In genomic region chr17:86272961-86273360, GRCm38 (mm10) we compare ENCODE assay signal across 19 mouse cellular contexts.
DNase-seq lines count a peak whose midpoint lies in the region; ATAC-seq and TF ChIP-seq lines count a peak whose summit lies in the region.
"Had no signal": no experiment of that assay in that cellular context is flagged by ENCODE, and none has a peak within 500 bp of the region (broad histone marks: within the 10 kb centered on the region; RNA-seq: fewer than 3 reads in every experiment).

No protein-coding gene starts in this region.

- WGBS in forebrain, embryonic 10.5 days: 71% methylated on average over 6 of the region's 6 CpGs
- 58% methylated on average over 6 of the region's 6 CpGs for WGBS in forebrain, embryonic 13.5 days
- WGBS in heart, embryonic 11.5 days (ENCODE audit: insufficient replicate concordance): 38% methylated on average over 6 of the region's 6 CpGs

- no peaks in the 10 kb centered on the region for H3K27me3 ChIP-seq in forebrain, embryonic 10.5 days (ENCODE audit: poor library complexity, severe bottlenecking)
- H3K27me3 ChIP-seq in forebrain, embryonic 13.5 days: no peaks in the 10 kb centered on the region
- no peaks in the 10 kb centered on the region for H3K27me3 ChIP-seq in heart, embryonic 11.5 days (ENCODE audit: control insufficient read depth, insufficient read depth, low read length)
- no peaks in the 10 kb centered on the region for H3K27me3 ChIP-seq in MEL (ENCODE audit: control insufficient read depth in 1 of 2, insufficient read depth in 2 of 2, low read length in 2 of 2)
- H3K27me3 ChIP-seq: CH12.LX; heart, embryonic 15.5 days; hindbrain, embryonic 13.5 days; intestine, embryonic 15.5 days; kidney, embryonic 15.5 days had no signal

- peak in 1 of 2 experiments; percentile 23; a peak in 1 of 4 replicates for TF ChIP-seq EP300 in MEL (IDR thresholded peaks at IDR 0.05; ENCODE audit: low read depth in 1 of 2, low read length in 2 of 2)

- TF ChIP-seq CTCF in MEL (IDR thresholded peaks at IDR 0.05 in 2 of 3, conservative IDR thresholded peaks at IDR 0.05 in 1 of 3; ENCODE audit: control insufficient read depth in 1 of 3, insufficient read depth in 1 of 3, low read depth in 2 of 3, low read length in 3 of 3, poor library complexity in 1 of 3, severe bottlenecking in 1 of 3): no peak
- no peak for TF ChIP-seq CTCF in brain, embryonic 14.5 days (IDR thresholded peaks at IDR 0.05; ENCODE audit: borderline replicate concordance, extremely low read depth, insufficient read depth, insufficient read length)

- H3K4me3 ChIP-seq in forebrain, embryonic 10.5 days: no peak overlapping the region
- H3K4me3 ChIP-seq in forebrain, embryonic 13.5 days: no peak overlapping the region
- H3K4me3 ChIP-seq in heart, embryonic 11.5 days (ENCODE audit: low read depth, low read length): no peak overlapping the region
- H3K4me3 ChIP-seq in MEL (ENCODE audit: control insufficient read depth in 1 of 2, insufficient read depth in 1 of 2, low read depth in 2 of 2, low read length in 2 of 2): no peak overlapping the region
- H3K4me3 ChIP-seq: embryonic facial prominence, embryonic 10.5 days; heart, embryonic 15.5 days; hindbrain, embryonic 13.5 days; intestine, embryonic 15.5 days; kidney, embryonic 15.5 days had no signal

- H3K9ac ChIP-seq in forebrain, embryonic 13.5 days: no peak overlapping the region
- no peak overlapping the region for H3K9ac ChIP-seq in heart, embryonic 11.5 days (ENCODE audit: low read depth, low read length)
- H3K9ac ChIP-seq in MEL (ENCODE audit: control insufficient read depth, low read depth, low read length, poor library complexity, severe bottlenecking): no peak overlapping the region
- H3K9ac ChIP-seq: heart, embryonic 15.5 days; hindbrain, embryonic 13.5 days; intestine, embryonic 15.5 days; kidney, embryonic 15.5 days had no signal

- no peaks in the 10 kb centered on the region for H3K9me3 ChIP-seq in forebrain, embryonic 10.5 days
- H3K9me3 ChIP-seq in forebrain, embryonic 13.5 days (replicated peaks): no peaks in the 10 kb centered on the region
- H3K9me3 ChIP-seq in heart, embryonic 11.5 days (replicated peaks; ENCODE audit: control insufficient read depth, low read length): no peaks in the 10 kb centered on the region
- no peaks in the 10 kb centered on the region for H3K9me3 ChIP-seq in MEL (replicated peaks; ENCODE audit: insufficient read depth, low read length)
- H3K9me3 ChIP-seq: embryonic facial prominence, embryonic 10.5 days; heart, embryonic 15.5 days; hindbrain, embryonic 13.5 days; intestine, embryonic 15.5 days; kidney, embryonic 15.5 days had no signal

- no peaks in the 10 kb centered on the region for H3K79me2 ChIP-seq in MEL (ENCODE audit: control insufficient read depth, insufficient read depth, low read length, poor library complexity)

- H3K4me1 ChIP-seq in forebrain, embryonic 10.5 days: peaks cover 41% of the 10 kb centered on the region
- peaks cover 23% of the 10 kb centered on the region for H3K4me1 ChIP-seq in forebrain, embryonic 13.5 days
- H3K4me1 ChIP-seq in heart, embryonic 11.5 days (ENCODE audit: control insufficient read depth, insufficient read depth, low read length): peaks cover 35% of the 10 kb centered on the region
- peaks cover 5 to 10% of the 10 kb centered on the region in 2 experiments for H3K4me1 ChIP-seq in MEL (ENCODE audit: control insufficient read depth in 1 of 2, insufficient read depth in 2 of 2, low read length in 2 of 2)

- no peaks in the 10 kb centered on the region for H3K36me3 ChIP-seq in forebrain, embryonic 10.5 days (replicated peaks)
- no peaks in the 10 kb centered on the region for H3K36me3 ChIP-seq in forebrain, embryonic 13.5 days (ENCODE audit: poor library complexity, severe bottlenecking)
- H3K36me3 ChIP-seq in heart, embryonic 11.5 days (ENCODE audit: control insufficient read depth, insufficient read depth, low read length): no peaks in the 10 kb centered on the region
- peaks cover 0 to 9% of the 10 kb centered on the region in 2 experiments; a peak in 2 of 4 replicates for H3K36me3 ChIP-seq in MEL (ENCODE audit: control insufficient read depth in 1 of 2, insufficient read depth in 2 of 2, low read length in 2 of 2)
- H3K36me3 ChIP-seq: embryonic facial prominence, embryonic 10.5 days; heart, embryonic 15.5 days; hindbrain, embryonic 13.5 days; intestine, embryonic 15.5 days; kidney, embryonic 15.5 days had no signal

- no peak; the same call in 1 of the 2 replicates for ATAC-seq in forebrain, embryonic 13.5 days
- no peak for ATAC-seq in heart, embryonic 11.5 days (replicated peaks; ENCODE audit: insufficient number of reproducible peaks, low FRiP score, low TSS enrichment)
- ATAC-seq: intestine, embryonic 15.5 days had no signal

- H3K4me2 ChIP-seq in forebrain, embryonic 13.5 days: no peak overlapping the region
- no peak overlapping the region for H3K4me2 ChIP-seq in heart, embryonic 11.5 days
- H3K4me2 ChIP-seq: heart, embryonic 15.5 days; hindbrain, embryonic 13.5 days; intestine, embryonic 15.5 days; kidney, embryonic 15.5 days had no signal

- DNase-seq in forebrain, embryonic 10.5 days (ENCODE audit: extremely low spot score, low spot score): no peak
- no peak for DNase-seq in heart, adult 8-10 months (ENCODE audit: low spot score)
- DNase-seq in MEL (ENCODE audit: low read depth, low spot score): peak; percentile 21
- peak; percentile 64 for DNase-seq in brain, embryonic 14.5 days (ENCODE audit: low read depth)
- no peak for DNase-seq in spleen, postnatal 4 days (ENCODE audit: low spot score in 2 of 2)
- DNase-seq in urinary bladder, postnatal 4 days (ENCODE audit: low spot score in 2 of 2): no peak
- DNase-seq: adrenal gland, postnatal 10 days; cerebellum, adult 9-10 months; gastrocnemius, postnatal 14 days; heart, postnatal 14 days; kidney, adult 18-20 months had no signal

- TF ChIP-seq POLR2A in MEL (IDR thresholded peaks at IDR 0.05; ENCODE audit: control insufficient read depth in 1 of 2, insufficient read depth in 1 of 2, low read depth in 1 of 2, low read length in 2 of 2, poor library complexity in 1 of 2): no peak
- TF ChIP-seq POLR2A in brain, embryonic 14.5 days (IDR thresholded peaks at IDR 0.05; ENCODE audit: borderline replicate concordance, extremely low read depth, insufficient read depth, insufficient read length, poor library complexity, severe bottlenecking): no peak

- no peak for TF ChIP-seq RAD21 in MEL (IDR thresholded peaks at IDR 0.05; ENCODE audit: low read depth, low read length)

- H3K27ac ChIP-seq in forebrain, embryonic 10.5 days: 0 out of 2 replicates have a peak overlapping the region, but pooled peaks have one; percentile 25
- H3K27ac ChIP-seq in forebrain, embryonic 13.5 days: no peak overlapping the region
- H3K27ac ChIP-seq in heart, embryonic 11.5 days (ENCODE audit: low read depth, low read length): peak overlapping the region; percentile 32
- no peak overlapping the region for H3K27ac ChIP-seq in MEL (ENCODE audit: control insufficient read depth, low read depth, low read length)
- H3K27ac ChIP-seq: embryonic facial prominence, embryonic 10.5 days; heart, embryonic 15.5 days; hindbrain, embryonic 13.5 days; intestine, embryonic 15.5 days; kidney, embryonic 15.5 days had no signal

TF ChIP-seq in MEL, 35 proteins besides CTCF, POLR2A, EP300 and RAD21:
- TF ChIP-seq RCOR1 (IDR thresholded peaks at IDR 0.05; ENCODE audit: low read depth, low read length): no peak; the same call in 1 of the 2 replicates
- TF ChIP-seq TCF12 (IDR thresholded peaks at IDR 0.05; ENCODE audit: low read depth, low read length): peak; percentile 53; the same call in 1 of the 2 replicates
- TF ChIP-seq GATA1 (IDR thresholded peaks at IDR 0.05; ENCODE audit: low read depth, low read length): peak; percentile 29; the same call in 1 of the 2 replicates
- peak; percentile 17; the same call in 1 of the 2 replicates for TF ChIP-seq ETS1 (IDR thresholded peaks at IDR 0.05; ENCODE audit: low read depth, low read length)
- no peak for TF ChIP-seq CHD2 (IDR thresholded peaks at IDR 0.05; ENCODE audit: low read length)

Comparison
In these comparisons a context has a peak if more than half of its experiments do, and no peak if none do; other contexts are left out.
1. H3K27ac ChIP-seq: peak in forebrain, embryonic 10.5 days (single experiment) and heart, embryonic 11.5 days (single experiment); none in forebrain, embryonic 13.5 days (single experiment) and MEL (single experiment).
2. DNase-seq: peak in MEL (single experiment) and brain, embryonic 14.5 days (single experiment); none in forebrain, embryonic 10.5 days (single experiment), heart, adult 8-10 months (single experiment), spleen, postnatal 4 days (0 of 2) and urinary bladder, postnatal 4 days (0 of 2).